Comparison of ENCODE assay signal across 8 mouse cellular contexts in the genomic region with DNA sequence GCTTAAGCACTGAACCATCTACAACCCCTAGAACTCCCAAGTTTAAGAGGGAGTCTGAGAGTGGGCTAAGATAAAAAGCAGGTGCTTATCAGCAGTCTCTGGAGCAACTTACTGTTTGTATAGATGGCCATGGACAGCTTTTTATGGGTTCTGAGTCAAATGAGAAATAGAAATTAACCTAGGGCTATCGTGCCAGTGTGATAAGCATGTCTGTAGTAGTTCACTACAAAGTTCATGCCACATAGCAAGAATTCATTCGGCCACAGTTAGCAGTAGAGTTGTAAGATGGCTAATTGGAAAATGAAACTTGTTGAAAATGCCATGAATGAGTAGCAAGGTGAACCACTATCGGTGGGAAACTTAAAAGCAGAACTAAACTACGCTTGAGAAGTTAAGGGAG. TPM values are rescaled to one million over a fixed set of nuclear protein-coding genes. Genes with fewer than 3 reads are reported as not detected.
A peak's percentile ranks its signal among the peaks of the same experiment; 100 is the strongest.
DNase-seq lines count a peak whose midpoint lies in the region; ATAC-seq and TF ChIP-seq lines count a peak whose summit lies in the region.

No protein-coding gene starts in this region.

- H3K36me3 ChIP-seq in C2C12 (ENCODE audit: control insufficient read depth, insufficient read depth) (peaks cover 76% of the 10 kb centered on the region), macrophage (ENCODE audit: inconsistent target) (peaks cover 48% of the 10 kb centered on the region; the same call in 1 of the 2 replicates)
- peaks cover 49% of the 10 kb centered on the region for H3K36me3 ChIP-seq in forebrain, embryonic 15.5 days

- intact Hi-C loops in gastrocnemius, adult 2 months (cut with DNase I): loop anchor here (2.0 to 10.0 kb wide), 2 partner anchors 50 to 654 kb away; a partner anchor contains a TSS

- no peak for TF ChIP-seq CTCF in gastrocnemius, adult 2 months (IDR thresholded peaks at IDR 0.05)
- TF ChIP-seq CTCF in C2C12 (IDR thresholded peaks at IDR 0.05; ENCODE audit: control insufficient read depth, insufficient read depth, insufficient read length): no peak

- DNase-seq in gastrocnemius, adult 2 months: no peak
- DNase-seq in gastrocnemius, postnatal 25 days: no peak
- DNase-seq in frontal cortex, postnatal 36 days (ENCODE audit: low spot score in 2 of 2): no peak
- no peak for DNase-seq in embryo, embryonic 9.5 days (ENCODE audit: extremely low spot score)
- no peak for DNase-seq in adrenal gland, adult 8-10 months

- H3K4me3 ChIP-seq in gastrocnemius, adult 2 months: peak overlapping the region; percentile 91
- peak overlapping the region; percentile 52 for H3K4me3 ChIP-seq in C2C12 (ENCODE audit: insufficient read depth, poor library complexity, severe bottlenecking)
- peak overlapping the region; percentile 65 for H3K4me3 ChIP-seq in forebrain, embryonic 15.5 days
- H3K4me3 ChIP-seq in macrophage (ENCODE audit: inconsistent target): peak overlapping the region; percentile 69

- H3K79me2 ChIP-seq in C2C12 (ENCODE audit: control insufficient read depth, insufficient read depth): peaks cover 86% of the 10 kb centered on the region
- peaks cover 82% of the 10 kb centered on the region for H3K79me2 ChIP-seq in macrophage (ENCODE audit: inconsistent target)

- peak overlapping the region; percentile 94 for H3K27ac ChIP-seq in gastrocnemius, adult 2 months
- H3K27ac ChIP-seq in forebrain, embryonic 15.5 days (replicated peaks): no peak overlapping the region
- H3K27ac ChIP-seq in macrophage: peak overlapping the region; percentile 85; the same call in 1 of the 2 replicates

- no peaks in the 10 kb centered on the region for H3K9me3 ChIP-seq in forebrain, embryonic 15.5 days

- no peak for ATAC-seq in forebrain, embryonic 15.5 days (replicated peaks)

- H3K27me3 ChIP-seq in C2C12 (ENCODE audit: control insufficient read depth, insufficient read depth, insufficient read length): no peaks in the 10 kb centered on the region
- no peaks in the 10 kb centered on the region for H3K27me3 ChIP-seq in forebrain, embryonic 15.5 days

- no peak overlapping the region for H3K9ac ChIP-seq in forebrain, embryonic 15.5 days (replicated peaks)

- 87% methylated on average over 4 of the region's 4 CpGs for WGBS in forebrain, embryonic 15.5 days
- 13% methylated on average over 4 of the region's 4 CpGs for WGBS in macrophage (ENCODE audit: missing documents)

- H3K4me2 ChIP-seq in forebrain, embryonic 15.5 days (replicated peaks): peak overlapping the region; percentile 94

- peaks cover 56% of the 10 kb centered on the region for H3K4me1 ChIP-seq in forebrain, embryonic 15.5 days

- H3ac ChIP-seq in C2C12 (ENCODE audit: control insufficient read depth, insufficient read length, low read depth): peak overlapping the region; percentile 25

- H3K79me3 ChIP-seq in C2C12 (ENCODE audit: low read depth): peaks cover 54% of the 10 kb centered on the region

TF ChIP-seq in C2C12, 6 proteins besides CTCF, POLR2A, EP300 and RAD21:
- no peak for TF ChIP-seq USF1 (IDR thresholded peaks at IDR 0.05; ENCODE audit: low read depth)
- no peak for TF ChIP-seq MYOG (IDR thresholded peaks at IDR 0.05; ENCODE audit: control insufficient read depth, extremely low read depth, insufficient read length)
- TF ChIP-seq FOSL1 (IDR thresholded peaks at IDR 0.05; ENCODE audit: insufficient read depth, low read length, poor library complexity, severe bottlenecking): no peak
- TF ChIP-seq MYOD1 (IDR thresholded peaks at IDR 0.05; ENCODE audit: control insufficient read depth, insufficient read length, low read depth): no peak
- no peak for TF ChIP-seq MAX (IDR thresholded peaks at IDR 0.05)
- no peak for TF ChIP-seq CEBPB (IDR thresholded peaks at IDR 0.05; ENCODE audit: low read depth)
TF ChIP-seq in C2C12: peak in this region for 0.

RNA-seq across cellular contexts. Expression of a gene that starts 1.2 kb away (rescaled TPM):
- total RNA-seq in gastrocnemius, adult 2 months (2021): 100 to 1,000 TPM; 264 to 408 TPM
- total RNA-seq in gastrocnemius, postnatal 25 days (2021): 100 to 1,000 TPM; 307 to 310 TPM
- 136 TPM for polyA plus RNA-seq in C2C12 (2012; fragmentation: generic; extraction: Trizol)
- polyA plus RNA-seq in forebrain, embryonic 15.5 days (2015; fragmentation: Nextera tagmentation; extraction: Ambion mirVana): 167 and 168 TPM in 2 replicates
- total RNA-seq in macrophage (2018; cell fraction: chromatin; rRNA removed): 10 to 100 TPM; 17.7 to 93.2 (median 47.9) TPM
- total RNA-seq in macrophage (2018; cell fraction: cytosol; rRNA removed): 100 to 1,000 TPM in 20 of 26 experiments, 10 to 100 TPM in 6; 79.4 to 138 (median 112) TPM
- total RNA-seq in macrophage (2018; cell fraction: nucleus; rRNA removed): 100 to 1,000 TPM in 1 of 26 experiments, 10 to 100 TPM in 25; 31.5 to 107 (median 56.9) TPM
- 53.0 to 112 TPM (median 103 TPM) in 3 replicates for polyA plus RNA-seq in macrophage (2018)
- total RNA-seq in adrenal gland, adult 8-10 months (2022): 100 to 1,000 TPM; 121 to 137 (median 127) TPM

RNA-seq across cellular contexts. Expression of a gene that starts 1.5 kb away (rescaled TPM):
- total RNA-seq in gastrocnemius, adult 2 months (2021): 10 to 100 TPM; 35.0 to 38.4 TPM
- 10 to 100 TPM; 29.5 to 32.6 TPM for total RNA-seq in gastrocnemius, postnatal 25 days (2021)
- polyA plus RNA-seq in C2C12 (2012; fragmentation: generic; extraction: Trizol): 9.0 TPM
- 126 and 130 TPM in 2 replicates for polyA plus RNA-seq in forebrain, embryonic 15.5 days (2015; fragmentation: Nextera tagmentation; extraction: Ambion mirVana)
- 100 to 1,000 TPM in 1 of 26 experiments, 10 to 100 TPM in 25; 27.7 to 110 (median 48.8) TPM for total RNA-seq in macrophage (2018; cell fraction: chromatin; rRNA removed)
- 10 to 100 TPM; 11.6 to 34.9 (median 20.6) TPM for total RNA-seq in macrophage (2018; cell fraction: cytosol; rRNA removed)
- total RNA-seq in macrophage (2018; cell fraction: nucleus; rRNA removed): 100 to 1,000 TPM in 1 of 26 experiments, 10 to 100 TPM in 25; 30.6 to 102 (median 46.4) TPM
- polyA plus RNA-seq in macrophage (2018): 11.6 to 41.2 TPM (median 23.9 TPM) in 3 replicates
- 100 to 1,000 TPM in 2 of 4 experiments, 10 to 100 TPM in 2; 82.3 to 136 (median 110) TPM for total RNA-seq in adrenal gland, adult 8-10 months (2022)

RNA-seq across cellular contexts. Expression of a gene that starts 5.9 kb away (rescaled TPM):
- total RNA-seq in gastrocnemius, adult 2 months (2021): 100 to 1,000 TPM; 252 to 257 TPM
- 100 to 1,000 TPM; 284 to 293 TPM for total RNA-seq in gastrocnemius, postnatal 25 days (2021)
- polyA plus RNA-seq in C2C12 (2012; fragmentation: generic; extraction: Trizol) (4,207 TPM), macrophage (2018) (1,563 to 2,873 TPM (median 2,872 TPM) in 3 replicates)
- 683 and 724 TPM in 2 replicates for polyA plus RNA-seq in forebrain, embryonic 15.5 days (2015; fragmentation: Nextera tagmentation; extraction: Ambion mirVana)
- total RNA-seq in macrophage (2018; cell fraction: chromatin; rRNA removed): 100 to 1,000 TPM; 113 to 507 (median 279) TPM
- 1,000 to 10,000 TPM; 1,533 to 2,376 (median 1,898) TPM for total RNA-seq in macrophage (2018; cell fraction: cytosol; rRNA removed)
- 1,000 to 10,000 TPM in 1 of 26 experiments, 100 to 1,000 TPM in 25; 314 to 1,343 (median 755) TPM for total RNA-seq in macrophage (2018; cell fraction: nucleus; rRNA removed)
- total RNA-seq in adrenal gland, adult 8-10 months (2022): 1,000 to 10,000 TPM in 1 of 4 experiments, 100 to 1,000 TPM in 3; 582 to 1,056 (median 737) TPM

RNA-seq across cellular contexts. Expression of a gene that starts 8.5 kb away (rescaled TPM):
- total RNA-seq in gastrocnemius, adult 2 months (2021): 1,000 to 10,000 TPM; 7,153 to 7,488 TPM
- total RNA-seq in gastrocnemius, postnatal 25 days (2021): 1,000 to 10,000 TPM; 7,828 to 7,878 TPM
- 1,151 TPM for polyA plus RNA-seq in C2C12 (2012; fragmentation: generic; extraction: Trizol)
- polyA plus RNA-seq in forebrain, embryonic 15.5 days (2015; fragmentation: Nextera tagmentation; extraction: Ambion mirVana): 6.3 and 8.4 TPM in 2 replicates
- total RNA-seq in macrophage (2018; cell fraction: chromatin; rRNA removed): 10 to 100 TPM in 19 of 26 experiments, 1 to 10 TPM in 7; 3.6 to 24.3 (median 14.3) TPM
- total RNA-seq in macrophage (2018; cell fraction: cytosol; rRNA removed): 1 to 10 TPM; 2.5 to 4.6 (median 3.9) TPM
- 10 to 100 TPM in 6 of 26 experiments, 1 to 10 TPM in 20; 3.0 to 16.2 (median 7.7) TPM for total RNA-seq in macrophage (2018; cell fraction: nucleus; rRNA removed)
- 3.0 to 5.4 TPM (median 4.8 TPM) in 3 replicates for polyA plus RNA-seq in macrophage (2018)
- total RNA-seq in adrenal gland, adult 8-10 months (2022): 10 to 100 TPM; 39.4 to 66.5 (median 54.7) TPM

RNA-seq across cellular contexts. Expression of a gene that starts 9.6 kb away (rescaled TPM):
- not detected for total RNA-seq in gastrocnemius, adult 2 months (2021)
- not detected for total RNA-seq in gastrocnemius, postnatal 25 days (2021)
- polyA plus RNA-seq in C2C12 (2012; fragmentation: generic; extraction: Trizol) (0.13 TPM), macrophage (2018) (0.09 to 2.0 TPM (median 0.28 TPM) in 3 replicates)
- 0.08 and 0.24 TPM in 2 replicates for polyA plus RNA-seq in forebrain, embryonic 15.5 days (2015; fragmentation: Nextera tagmentation; extraction: Ambion mirVana)
- 1 to 10 TPM in 1 of 26 experiments, under 1 TPM in 5, not detected in 20; 0.21 to 1.0 (median 0.38) TPM for total RNA-seq in macrophage (2018; cell fraction: chromatin; rRNA removed)
- total RNA-seq in macrophage (2018; cell fraction: cytosol; rRNA removed): under 1 TPM in 16 of 26 experiments, not detected in 10; 0.03 to 0.30 (median 0.12) TPM
- under 1 TPM in 11 of 26 experiments, not detected in 15; 0.18 to 0.55 (median 0.30) TPM for total RNA-seq in macrophage (2018; cell fraction: nucleus; rRNA removed)
- total RNA-seq in adrenal gland, adult 8-10 months (2022): not detected
